In genomic region chr16:86473059-86473740, GRCm38 (mm10) we compare ENCODE assay signal across 11 mouse cellular contexts.
A peak's percentile ranks its signal among the peaks of the same experiment; 100 is the strongest.
DNase-seq lines count a peak whose midpoint lies in the region; ATAC-seq lines count a peak whose summit lies in the region.
"Had no signal": no experiment of that assay in that cellular context is flagged by ENCODE, and none has a peak within 500 bp of the region (broad histone marks: within the 10 kb centered on the region; RNA-seq: fewer than 3 reads in every experiment).

No protein-coding gene starts in this region.

- ATAC-seq in kidney, embryonic 15.5 days (replicated peaks; ENCODE audit: low FRiP score) = no peak
- peak; percentile 68 for ATAC-seq in forebrain, embryonic 16.5 days
- ATAC-seq in midbrain, embryonic 13.5 days = no peak
- ATAC-seq: intestine, embryonic 16.5 days had no signal

- H3K4me3 ChIP-seq in kidney, embryonic 15.5 days (replicated peaks) = no peak overlapping the region
- no peak overlapping the region for H3K4me3 ChIP-seq in forebrain, embryonic 16.5 days (replicated peaks; ENCODE audit: low read length)
- H3K4me3 ChIP-seq in midbrain, embryonic 13.5 days (replicated peaks) = no peak overlapping the region
- H3K4me3 ChIP-seq: embryonic facial prominence, embryonic 13.5 days; limb, embryonic 12.5 days had no signal

- no peaks in the 10 kb centered on the region for H3K27me3 ChIP-seq in kidney, embryonic 15.5 days
- H3K27me3 ChIP-seq in forebrain, embryonic 16.5 days (replicated peaks; ENCODE audit: control insufficient read depth, insufficient read depth, low read length) = no peaks in the 10 kb centered on the region
- no peaks in the 10 kb centered on the region for H3K27me3 ChIP-seq in midbrain, embryonic 13.5 days
- H3K27me3 ChIP-seq: embryonic facial prominence, embryonic 13.5 days; limb, embryonic 12.5 days had no signal

- H3K27ac ChIP-seq in kidney, embryonic 15.5 days = no peak overlapping the region
- H3K27ac ChIP-seq in forebrain, embryonic 16.5 days (ENCODE audit: low read length) = no peak overlapping the region
- no peak overlapping the region for H3K27ac ChIP-seq in midbrain, embryonic 13.5 days
- H3K27ac ChIP-seq: embryonic facial prominence, embryonic 13.5 days; limb, embryonic 12.5 days had no signal

- 62% methylated on average over 4 of the region's 4 CpGs for WGBS in kidney, embryonic 15.5 days
- 64% methylated on average over 4 of the region's 4 CpGs for WGBS in forebrain, embryonic 16.5 days
- 66% methylated on average over 4 of the region's 4 CpGs for WGBS in midbrain, embryonic 13.5 days

- H3K36me3 ChIP-seq in kidney, embryonic 15.5 days = no peaks in the 10 kb centered on the region
- H3K36me3 ChIP-seq in forebrain, embryonic 16.5 days (ENCODE audit: control insufficient read depth, insufficient read depth) = no peaks in the 10 kb centered on the region
- no peaks in the 10 kb centered on the region for H3K36me3 ChIP-seq in midbrain, embryonic 13.5 days
- H3K36me3 ChIP-seq: embryonic facial prominence, embryonic 13.5 days; limb, embryonic 12.5 days had no signal

- no peak overlapping the region for H3K9ac ChIP-seq in kidney, embryonic 15.5 days
- H3K9ac ChIP-seq in forebrain, embryonic 16.5 days (replicated peaks; ENCODE audit: low read depth, low read length) = no peak overlapping the region
- H3K9ac ChIP-seq in midbrain, embryonic 13.5 days (replicated peaks) = no peak overlapping the region
- H3K9ac ChIP-seq: embryonic facial prominence, embryonic 13.5 days; limb, embryonic 12.5 days had no signal

- no peak overlapping the region for H3K4me2 ChIP-seq in kidney, embryonic 15.5 days
- H3K4me2 ChIP-seq in forebrain, embryonic 16.5 days (ENCODE audit: low read length) = no peak overlapping the region
- no peak overlapping the region for H3K4me2 ChIP-seq in midbrain, embryonic 13.5 days (replicated peaks)
- H3K4me2 ChIP-seq: embryonic facial prominence, embryonic 13.5 days; limb, embryonic 12.5 days had no signal

- H3K9me3 ChIP-seq in kidney, embryonic 15.5 days (replicated peaks) = no peaks in the 10 kb centered on the region
- H3K9me3 ChIP-seq in forebrain, embryonic 16.5 days (ENCODE audit: control insufficient read depth, low read length) = no peaks in the 10 kb centered on the region
- H3K9me3 ChIP-seq in midbrain, embryonic 13.5 days = no peaks in the 10 kb centered on the region
- H3K9me3 ChIP-seq: embryonic facial prominence, embryonic 13.5 days; limb, embryonic 12.5 days had no signal

- H3K4me1 ChIP-seq in kidney, embryonic 15.5 days = no peaks in the 10 kb centered on the region
- H3K4me1 ChIP-seq in forebrain, embryonic 16.5 days (replicated peaks; ENCODE audit: control insufficient read depth, insufficient read depth, low read length) = no peaks in the 10 kb centered on the region
- H3K4me1 ChIP-seq in midbrain, embryonic 13.5 days (replicated peaks) = no peaks in the 10 kb centered on the region
- H3K4me1 ChIP-seq: embryonic facial prominence, embryonic 13.5 days; limb, embryonic 12.5 days had no signal

- DNase-seq in kidney, postnatal 4 days = peak; percentile 4 to 6
- DNase-seq in 3134 (ENCODE audit: extremely low read depth, insufficient read length, low spot score) = peak; percentile 30
- peak; percentile 51 for DNase-seq in adrenal gland, adult 2 months
- DNase-seq in cerebellum, adult 8-10 months = no peak
- no peak for DNase-seq in spleen, postnatal 14 days (ENCODE audit: low spot score in 2 of 2)

Comparison
In these comparisons a context has a peak if more than half of its experiments do, and no peak if none do; other contexts are left out.
1. DNase-seq: peak in kidney, postnatal 4 days (2 of 2), 3134 (single experiment) and adrenal gland, adult 2 months (single experiment); none in cerebellum, adult 8-10 months (single experiment) and spleen, postnatal 14 days (0 of 2).